Mouse (Mus musculus): ENCODE measurements around the gene Esd.

Gene Esd

GRCm38 (mm10) chr14:74732079-74732783, at the start of gene Esd:
TSS of gene Esd (plus strand) at chr14:74732297.
- in situ Hi-C loops (cut with MboI), result no loop called here

GRCm38 (mm10) chr14:74684298-74684978, 47.7 kb upstream of the Esd start:
- in situ Hi-C loops (cut with MboI), result no loop called here

- in situ Hi-C loops (cut with MboI), result no loop called here
These were observed 40.1 kb upstream of the Esd start for GRCm38 (mm10) chr14:74691963-74692362.

GRCm38 (mm10) chr14:74696766-74697165, 35.3 kb upstream of the Esd start:
- in situ Hi-C loops (cut with MboI), result no loop called here

GRCm38 (mm10) chr14:74697432-74697831, 34.7 kb upstream of the Esd start:
- in situ Hi-C loops (cut with MboI), result no loop called here

- in situ Hi-C loops (cut with MboI), result no loop called here
These were observed 32.9 kb upstream of the Esd start for GRCm38 (mm10) chr14:74699241-74699640.

- in situ Hi-C loops (cut with MboI), result no loop called here
These were observed 28.2 kb upstream of the Esd start for GRCm38 (mm10) chr14:74703930-74704329.

GRCm38 (mm10) chr14:74709054-74709453, 23.0 kb upstream of the Esd start:
- in situ Hi-C loops (cut with MboI), result no loop called here

GRCm38 (mm10) chr14:74723541-74723940, 8.6 kb upstream of the Esd start:
- in situ Hi-C loops (cut with MboI), result no loop called here

GRCm38 (mm10) chr14:74731221-74732078, 647 bp upstream of the Esd start:
- in situ Hi-C loops (cut with MboI), result no loop called here

GRCm38 (mm10) chr14:74733397-74733796, 1.3 kb downstream of the Esd start:
- in situ Hi-C loops (cut with MboI), result no loop called here

- in situ Hi-C loops (cut with MboI), result no loop called here
These were observed 3.4 kb downstream of the Esd start for GRCm38 (mm10) chr14:74735471-74735870.

GRCm38 (mm10) chr14:74736850-74737249, 4.8 kb downstream of the Esd start:
- in situ Hi-C loops (cut with MboI), result no loop called here

GRCm38 (mm10) chr14:74764191-74764918, 32.3 kb downstream of the Esd start:
- in situ Hi-C loops (cut with MboI), result loop anchor here (5.0 kb wide), 1 partner anchor 228 kb away; no protein-coding TSS in a partner anchor

- in situ Hi-C loops (cut with MboI), result no loop called here
These were observed 35.8 kb downstream of the Esd start for GRCm38 (mm10) chr14:74767892-74768291.

- in situ Hi-C loops (cut with MboI), result no loop called here
These were observed 42.0 kb downstream of the Esd start for GRCm38 (mm10) chr14:74774046-74774619.

GRCm38 (mm10) chr14:74784243-74784934, 52.3 kb downstream of the Esd start:
- in situ Hi-C loops (cut with MboI), result no loop called here

- in situ Hi-C loops (cut with MboI), result no loop called here
These were observed 55.6 kb downstream of the Esd start for GRCm38 (mm10) chr14:74787717-74788116.

- in situ Hi-C loops (cut with MboI), result no loop called here
These were observed 56.7 kb downstream of the Esd start for GRCm38 (mm10) chr14:74788766-74789165.

GRCm38 (mm10) chr14:74790535-74790934, 58.4 kb downstream of the Esd start:
- in situ Hi-C loops (cut with MboI), result no loop called here

GRCm38 (mm10) chr14:74792793-74793192, 60.7 kb downstream of the Esd start:
- in situ Hi-C loops (cut with MboI), result no loop called here

Data from mature B cell (primary cell).